Comparison of ENCODE assay signal across 13 mouse cellular contexts in genomic region chr11:79737865-79738502, GRCm38 (mm10).
A peak's percentile ranks its signal among the peaks of the same experiment; 100 is the strongest.
DNase-seq lines count a peak whose midpoint lies in the region; ATAC-seq and TF ChIP-seq lines count a peak whose summit lies in the region.
"Had no signal": no experiment of that assay in that cellular context is flagged by ENCODE, and none has a peak within 500 bp of the region (broad histone marks: within the 10 kb centered on the region; RNA-seq: fewer than 3 reads in every experiment).

No protein-coding gene starts in this region.

- H3K27ac ChIP-seq in hindbrain, embryonic 10.5 days = 0 out of 2 replicates have a peak overlapping the region, but pooled peaks have one; percentile 24
- H3K27ac ChIP-seq in hindbrain, postnatal 0 days = no peak overlapping the region
- H3K27ac ChIP-seq in embryonic facial prominence, embryonic 12.5 days = peak overlapping the region; percentile 52; the same call in 1 of the 2 replicates
- no peak overlapping the region for H3K27ac ChIP-seq in forebrain, embryonic 12.5 days

- no peak overlapping the region for H3K4me2 ChIP-seq in hindbrain, postnatal 0 days (ENCODE audit: low read depth, low read length)
- no peak overlapping the region for H3K4me2 ChIP-seq in embryonic facial prominence, embryonic 12.5 days (replicated peaks)
- no peak overlapping the region for H3K4me2 ChIP-seq in forebrain, embryonic 12.5 days
- H3K4me2 ChIP-seq: liver, embryonic 13.5 days had no signal

- H3K4me3 ChIP-seq in hindbrain, embryonic 10.5 days = no peak overlapping the region
- no peak overlapping the region for H3K4me3 ChIP-seq in hindbrain, postnatal 0 days (ENCODE audit: low read length)
- no peak overlapping the region for H3K4me3 ChIP-seq in embryonic facial prominence, embryonic 12.5 days
- no peak overlapping the region for H3K4me3 ChIP-seq in forebrain, embryonic 12.5 days (replicated peaks)
- H3K4me3 ChIP-seq: liver, embryonic 13.5 days had no signal

- no peak overlapping the region for H3K9ac ChIP-seq in hindbrain, postnatal 0 days (replicated peaks; ENCODE audit: low read length)
- no peak overlapping the region for H3K9ac ChIP-seq in embryonic facial prominence, embryonic 12.5 days
- H3K9ac ChIP-seq in forebrain, embryonic 12.5 days = no peak overlapping the region
- H3K9ac ChIP-seq: liver, embryonic 13.5 days had no signal

- no peaks in the 10 kb centered on the region for H3K36me3 ChIP-seq in hindbrain, embryonic 10.5 days
- H3K36me3 ChIP-seq in hindbrain, postnatal 0 days (ENCODE audit: insufficient read depth, low read length) = no peaks in the 10 kb centered on the region
- no peaks in the 10 kb centered on the region for H3K36me3 ChIP-seq in embryonic facial prominence, embryonic 12.5 days
- no peaks in the 10 kb centered on the region for H3K36me3 ChIP-seq in forebrain, embryonic 12.5 days (replicated peaks)
- H3K36me3 ChIP-seq: liver, embryonic 13.5 days had no signal

- H3K9me3 ChIP-seq in hindbrain, embryonic 10.5 days = no peaks in the 10 kb centered on the region
- H3K9me3 ChIP-seq in hindbrain, postnatal 0 days (ENCODE audit: low read length) = no peaks in the 10 kb centered on the region
- H3K9me3 ChIP-seq in embryonic facial prominence, embryonic 12.5 days = no peaks in the 10 kb centered on the region
- H3K9me3 ChIP-seq in forebrain, embryonic 12.5 days = no peaks in the 10 kb centered on the region
- H3K9me3 ChIP-seq: liver, embryonic 13.5 days had no signal

- 86% methylated on average over 6 of the region's 6 CpGs for WGBS in hindbrain, embryonic 10.5 days
- WGBS in hindbrain, postnatal 0 days = 77% methylated on average over 6 of the region's 6 CpGs
- 78% methylated on average over 6 of the region's 6 CpGs for WGBS in embryonic facial prominence, embryonic 12.5 days
- WGBS in forebrain, embryonic 12.5 days = 92% methylated on average over 6 of the region's 6 CpGs

- H3K27me3 ChIP-seq in hindbrain, embryonic 10.5 days (ENCODE audit: insufficient read depth, poor library complexity, severe bottlenecking) = no peaks in the 10 kb centered on the region
- no peaks in the 10 kb centered on the region for H3K27me3 ChIP-seq in hindbrain, postnatal 0 days (ENCODE audit: insufficient read depth, low read length)
- H3K27me3 ChIP-seq in embryonic facial prominence, embryonic 12.5 days = no peaks in the 10 kb centered on the region
- no peaks in the 10 kb centered on the region for H3K27me3 ChIP-seq in forebrain, embryonic 12.5 days
- H3K27me3 ChIP-seq: liver, embryonic 13.5 days had no signal

- DNase-seq in hindbrain, embryonic 10.5 days (ENCODE audit: low spot score) = no peak
- DNase-seq in hindbrain, postnatal 0 days (ENCODE audit: low spot score) = no peak
- DNase-seq in Muller cell, postnatal 12 days (ENCODE audit: inconsistent ontology term) = peak; percentile 86
- peak; percentile 43 to 77 for DNase-seq in kidney, postnatal 25 days
- DNase-seq in testis, postnatal 10 days (ENCODE audit: low spot score) = no peak
- DNase-seq in adrenal gland, adult 18-20 months (ENCODE audit: low spot score in 2 of 2) = no peak
- DNase-seq: adrenal gland, adult 2 months; cerebellum, adult 11 months; layer of hippocampus, adult 9-11 months; liver, embryonic 13.5 days had no signal

- TF ChIP-seq CTCF in hindbrain, postnatal 0 days (IDR thresholded peaks at IDR 0.05; ENCODE audit: low read depth) = no peak

- peaks cover 34% of the 10 kb centered on the region for H3K4me1 ChIP-seq in hindbrain, embryonic 10.5 days (replicated peaks)
- peaks cover 20% of the 10 kb centered on the region for H3K4me1 ChIP-seq in hindbrain, postnatal 0 days (ENCODE audit: insufficient read depth, low read length)
- H3K4me1 ChIP-seq in embryonic facial prominence, embryonic 12.5 days = peaks cover 21% of the 10 kb centered on the region
- H3K4me1 ChIP-seq in forebrain, embryonic 12.5 days = peaks cover 21% of the 10 kb centered on the region

- ATAC-seq in hindbrain, postnatal 0 days = no peak
- no peak for ATAC-seq in embryonic facial prominence, embryonic 12.5 days (ENCODE audit: insufficient number of reproducible peaks, insufficient read depth, low FRiP score, low TSS enrichment)
- ATAC-seq in forebrain, embryonic 12.5 days (ENCODE audit: low FRiP score) = no peak
- ATAC-seq: midbrain, embryonic 16.5 days had no signal

Comparison
In these comparisons a context has a peak if more than half of its experiments do, and no peak if none do; other contexts are left out.
1. H3K27ac ChIP-seq: peak in hindbrain, embryonic 10.5 days (single experiment) and embryonic facial prominence, embryonic 12.5 days (single experiment); none in hindbrain, postnatal 0 days (single experiment) and forebrain, embryonic 12.5 days (single experiment).
2. DNase-seq: peak in Muller cell, postnatal 12 days (single experiment) and kidney, postnatal 25 days (2 of 2); none in hindbrain, embryonic 10.5 days (single experiment), hindbrain, postnatal 0 days (single experiment), testis, postnatal 10 days (single experiment) and adrenal gland, adult 18-20 months (0 of 2).